8 mouse cellular contexts compared by ENCODE assay signal in the genomic region with DNA sequence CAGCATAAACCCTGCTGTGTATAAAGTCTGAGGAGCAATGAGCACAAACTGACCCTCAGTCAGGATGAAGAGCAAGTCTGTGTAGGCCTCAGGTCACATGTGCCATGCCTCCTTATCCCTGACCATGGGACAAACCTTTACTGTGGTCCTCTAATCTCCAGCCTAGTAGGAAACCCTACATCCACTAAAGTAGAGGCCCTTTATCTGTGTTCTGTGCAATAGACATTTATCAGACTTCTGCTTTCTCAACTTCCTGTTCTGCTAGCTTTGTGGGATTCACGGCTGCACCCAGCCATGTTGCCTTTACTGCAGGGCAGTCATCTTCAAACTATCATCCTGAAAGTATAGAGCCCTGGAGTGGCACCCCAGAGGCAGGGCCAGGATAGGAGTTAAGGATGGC.
DNase-seq lines count a peak whose midpoint lies in the region; ATAC-seq and TF ChIP-seq lines count a peak whose summit lies in the region.
"Not testable (repeated sequence)": the region's sequence is repeated elsewhere in the genome, so short reads cannot be mapped to it uniquely, and the experiment has no call there.

No protein-coding gene starts in this region.

- H3K4me3 ChIP-seq in G1E (ENCODE audit: low read depth, low read length); bone marrow macrophage, adult 2 months (ENCODE audit: insufficient read depth, low read length); intestine, embryonic 16.5 days (ENCODE audit: low read length); liver, embryonic 13.5 days (replicated peaks); liver, embryonic 16.5 days (ENCODE audit: low read depth, low read length): not testable (repeated sequence)

- peak; percentile 71 for ATAC-seq in G1E (ENCODE audit: extremely low read depth, insufficient number of reproducible peaks, low FRiP score, poor library complexity, severe bottlenecking)
- ATAC-seq in intestine, embryonic 16.5 days: peak; percentile 53; the same call in 1 of the 2 replicates
- peak; percentile 33; the same call in 1 of the 2 replicates for ATAC-seq in liver, embryonic 13.5 days (ENCODE audit: low read depth)
- peak; percentile 35 for ATAC-seq in liver, embryonic 16.5 days (ENCODE audit: low read depth)
- ATAC-seq in megakaryocyte progenitor cell, adult 5-6 weeks (replicated peaks; ENCODE audit: poor library complexity): peak; percentile 65
- ATAC-seq in neutrophil, adult 5-6 weeks (ENCODE audit: extremely low read depth, insufficient number of reproducible peaks, low FRiP score, poor library complexity, severe bottlenecking): peak; percentile 71

- H3K36me3 ChIP-seq in G1E (replicated peaks); intestine, embryonic 16.5 days (ENCODE audit: control insufficient read depth, insufficient read depth, low read length); liver, embryonic 13.5 days; liver, embryonic 16.5 days (ENCODE audit: control insufficient read depth, insufficient read depth): not testable (repeated sequence)

- H3K9ac ChIP-seq in intestine, embryonic 16.5 days (ENCODE audit: low read depth, low read length); liver, embryonic 13.5 days; liver, embryonic 16.5 days (ENCODE audit: low read depth, low read length): not testable (repeated sequence)

- H3K27me3 ChIP-seq in G1E (ENCODE audit: insufficient read depth, low read length); intestine, embryonic 16.5 days (replicated peaks; ENCODE audit: control insufficient read depth, insufficient read depth, low read length); liver, embryonic 13.5 days; liver, embryonic 16.5 days (ENCODE audit: control insufficient read depth, insufficient read depth, low read depth, low read length): not testable (repeated sequence)

- not testable (repeated sequence) for TF ChIP-seq CTCF in G1E (IDR thresholded peaks at IDR 0.05; ENCODE audit: low read depth, low read length); bone marrow macrophage, adult 2 months (IDR thresholded peaks at IDR 0.05; ENCODE audit: low read depth, low read length)

- H3K9me3 ChIP-seq in G1E (replicated peaks); intestine, embryonic 16.5 days (ENCODE audit: control insufficient read depth, low read length); liver, embryonic 13.5 days (replicated peaks); liver, embryonic 16.5 days (replicated peaks; ENCODE audit: control insufficient read depth, low read length): not testable (repeated sequence)

- not testable (repeated sequence) for H3K4me1 ChIP-seq in G1E (ENCODE audit: insufficient read depth, low read depth, low read length); bone marrow macrophage, adult 2 months (ENCODE audit: control insufficient read depth, insufficient read depth, low read length); intestine, embryonic 16.5 days (ENCODE audit: control insufficient read depth, insufficient read depth, low read length); liver, embryonic 13.5 days (replicated peaks); liver, embryonic 16.5 days (ENCODE audit: control insufficient read depth, low read depth, low read length)

- H3K4me2 ChIP-seq in intestine, embryonic 16.5 days (ENCODE audit: low read depth, low read length); liver, embryonic 13.5 days; liver, embryonic 16.5 days (ENCODE audit: low read depth, low read length): not testable (repeated sequence)

- peak overlapping the region; percentile 81 for H3K27ac ChIP-seq in bone marrow macrophage, adult 2 months (ENCODE audit: insufficient read depth, low read depth, low read length)
- H3K27ac ChIP-seq in intestine, embryonic 16.5 days (ENCODE audit: low read length); liver, embryonic 13.5 days; liver, embryonic 16.5 days (ENCODE audit: low read length): not testable (repeated sequence)

- DNase-seq in G1E (ENCODE audit: low spot score); liver, embryonic 13.5 days: not testable (repeated sequence)
- DNase-seq in heart, adult 11 months: peak; percentile 79

- 64% methylated on average over 1 of the region's 1 CpGs for WGBS in intestine, embryonic 16.5 days
- WGBS in liver, embryonic 13.5 days (ENCODE audit: insufficient replicate concordance): 6% methylated on average over 1 of the region's 1 CpGs
- 12% methylated on average over 1 of the region's 1 CpGs for WGBS in liver, embryonic 16.5 days (ENCODE audit: insufficient replicate concordance)

- TF ChIP-seq POLR2A in bone marrow macrophage, adult 2 months (IDR thresholded peaks at IDR 0.05; ENCODE audit: borderline replicate concordance, low read depth, low read length): not testable (repeated sequence)
